Mouse (Mus musculus) heart, postnatal 0 days (tissue): ENCODE results near the gene Tiparp. TPM values are rescaled to one million over a fixed set of nuclear protein-coding genes. Genes with fewer than 3 reads are reported as not detected.

Source experiments
- ATAC-seq: fragments of 200-750 bp; cut with Nextera tagmentation; 2 replicates; pipeline ENCODE4 v1.8.0; 2017; ENCODE audit warnings: low read depth, moderate number of reproducible peaks, moderate library complexity; ENCODE audit not compliant: insufficient read depth
- DNase-seq: peaks from one replicate; pipeline ENCODE4 v3.0.0-alpha.2; 2016; ENCODE audit warnings: low spot score
- H3K27ac ChIP-seq: fragments of 300-500 bp; sonication (generic); 2 replicates; pipeline ENCODE4 v1.5.1; 2014; ENCODE audit warnings: low read depth, mild to moderate bottlenecking
- H3K27me3 ChIP-seq: fragments of 300-500 bp; sonication (generic); 2 replicates; pipeline ENCODE4 v1.6.1; 2014; ENCODE audit warnings: low read length, mixed read lengths; ENCODE audit not compliant: control insufficient read depth, insufficient read depth
- H3K36me3 ChIP-seq: fragments of 300-500 bp; sonication (generic); replicated peaks from 2 replicates; pipeline ENCODE4 v1.6.1; 2014; ENCODE audit warnings: low read length, mixed read lengths; ENCODE audit not compliant: control insufficient read depth, insufficient read depth
- H3K4me1 ChIP-seq: fragments of 300-500 bp; sonication (generic); 2 replicates; pipeline ENCODE4 v1.6.1; 2014; ENCODE audit warnings: antibody characterized with exemption; ENCODE audit not compliant: control insufficient read depth, insufficient read depth
- H3K4me2 ChIP-seq: fragments of 300-500 bp; sonication (generic); 2 replicates; pipeline ENCODE4 v1.6.1; 2014; ENCODE audit warnings: low read depth, mild to moderate bottlenecking, low read length, moderate library complexity
- H3K4me3 ChIP-seq: fragments of 300-500 bp; sonication (generic); 2 replicates; pipeline ENCODE4 v1.5.1; 2014; ENCODE audit warnings: low read depth, low read length
- H3K9ac ChIP-seq: fragments of 300-500 bp; sonication (generic); replicated peaks from 2 replicates; pipeline ENCODE4 v1.6.1; 2014; ENCODE audit warnings: low read depth, low read length, mixed read lengths
- H3K9me3 ChIP-seq: fragments of 300-500 bp; sonication (generic); replicated peaks from 2 replicates; pipeline ENCODE4 v1.6.1; 2016; ENCODE audit warnings: low read length; ENCODE audit not compliant: control insufficient read depth
- CTCF ChIP-seq: IDR thresholded peaks from 2 replicates; pipeline ENCODE4 v1.5.1; 2016; ENCODE audit warnings: antibody characterized with exemption, control low read depth, low read depth
- EP300 ChIP-seq: IDR thresholded peaks from 2 replicates; pipeline ENCODE4 v1.6.1; 2016; ENCODE audit warnings: antibody characterized with exemption, low read depth
- WGBS: fragments of 180-500 bp; shearing (Covaris S2); extraction: QIAGEN DNeasy Blood & Tissue Kit; methylation state at CpG from one replicate; pipeline ENCODE4 v1.1.7; 2014; 5-methylcytosine and 5-hydroxymethylcytosine counted together
- polyA plus RNA-seq: library from polyadenylated mRNA; unstranded; fragments of >200 nt; fragmentation: Nextera tagmentation; extraction: Ambion mirVana; gene quantifications from 2 replicates; pipeline ENCODE4 v1.2.1, GENCODE M21; 2015
- total RNA-seq: library from RNA; depleted of rRNA; stranded (reverse); fragments of >200 nt; gene quantifications from 2 replicates; pipeline ENCODE4 v1.2.3, GENCODE M21; 2014; ENCODE audit warnings: low replicate concordance

Tiparp gene
- total and polyA plus RNA-seq, 2 experiments from 2014 or later, result 14.2 to 21.8 TPM

DNA sequence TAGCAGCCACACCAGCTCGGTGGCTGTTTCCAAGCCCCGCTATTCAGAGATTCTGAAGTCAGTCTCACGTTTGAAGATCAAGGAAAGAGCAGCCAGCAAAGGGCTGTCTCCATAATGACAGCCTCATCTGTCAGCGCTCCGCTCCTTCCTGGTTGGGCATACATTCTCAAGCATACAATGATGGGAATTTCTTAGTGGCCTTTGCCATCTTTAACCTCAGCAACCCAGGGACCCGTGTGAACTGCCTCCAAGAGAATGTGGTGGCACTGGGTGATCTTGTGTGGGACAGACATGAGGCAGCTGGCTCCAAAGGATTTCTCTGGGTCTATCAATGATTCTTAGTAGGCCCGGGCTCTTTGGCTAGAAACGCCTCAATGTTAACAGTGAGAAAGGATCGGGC, 34.0 kb downstream of the Tiparp start:
- Histone ChIP-seq H3K27ac (no peak overlapping the region), H3K9ac (no peak overlapping the region), H3K36me3 (no peaks in the 10 kb centered on the region), H3K27me3 (no peaks in the 10 kb centered on the region), H3K9me3 (no peaks in the 10 kb centered on the region), H3K4me1 (no peaks in the 10 kb centered on the region), H3K4me2 (no peak overlapping the region), H3K4me3 (no peak overlapping the region)
- DNase-seq, result no peak
- no peak for ATAC-seq
- 70% methylated on average over 9 of the region's 9 CpGs for WGBS
- TF ChIP-seq EP300, result no peak
- no peak for TF ChIP-seq CTCF

DNA sequence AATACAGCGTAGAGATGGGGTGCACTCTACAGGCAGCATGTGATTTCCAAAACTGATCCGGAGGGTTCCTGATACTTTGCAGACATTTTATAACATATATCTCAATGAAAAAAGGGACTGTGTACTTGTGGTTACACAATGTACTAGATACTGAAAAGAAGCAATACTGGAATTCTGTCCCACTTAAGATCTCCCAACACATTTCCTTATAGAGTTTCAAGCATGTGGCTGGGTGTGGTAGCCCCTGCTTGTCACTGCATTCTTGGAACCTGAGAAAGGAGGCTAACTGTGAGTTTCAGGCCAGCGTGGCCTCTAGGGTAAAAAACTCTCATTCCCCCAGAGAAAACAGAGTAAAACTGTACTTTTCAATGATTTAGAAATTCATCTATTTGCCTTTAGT, 34.5 kb downstream of the Tiparp start:
- Histone ChIP-seq H3K4me3 (no peak overlapping the region), H3K27me3 (no peaks in the 10 kb centered on the region), H3K4me1 (no peaks in the 10 kb centered on the region), H3K9ac (no peak overlapping the region), H3K9me3 (no peaks in the 10 kb centered on the region), H3K36me3 (no peaks in the 10 kb centered on the region), H3K27ac (no peak overlapping the region), H3K4me2 (no peak overlapping the region)
- 83% methylated on average over 3 of the region's 3 CpGs for WGBS
- no peak for ATAC-seq
- TF ChIP-seq CTCF, result no peak
- TF ChIP-seq EP300, result no peak
- DNase-seq, result no peak

DNA sequence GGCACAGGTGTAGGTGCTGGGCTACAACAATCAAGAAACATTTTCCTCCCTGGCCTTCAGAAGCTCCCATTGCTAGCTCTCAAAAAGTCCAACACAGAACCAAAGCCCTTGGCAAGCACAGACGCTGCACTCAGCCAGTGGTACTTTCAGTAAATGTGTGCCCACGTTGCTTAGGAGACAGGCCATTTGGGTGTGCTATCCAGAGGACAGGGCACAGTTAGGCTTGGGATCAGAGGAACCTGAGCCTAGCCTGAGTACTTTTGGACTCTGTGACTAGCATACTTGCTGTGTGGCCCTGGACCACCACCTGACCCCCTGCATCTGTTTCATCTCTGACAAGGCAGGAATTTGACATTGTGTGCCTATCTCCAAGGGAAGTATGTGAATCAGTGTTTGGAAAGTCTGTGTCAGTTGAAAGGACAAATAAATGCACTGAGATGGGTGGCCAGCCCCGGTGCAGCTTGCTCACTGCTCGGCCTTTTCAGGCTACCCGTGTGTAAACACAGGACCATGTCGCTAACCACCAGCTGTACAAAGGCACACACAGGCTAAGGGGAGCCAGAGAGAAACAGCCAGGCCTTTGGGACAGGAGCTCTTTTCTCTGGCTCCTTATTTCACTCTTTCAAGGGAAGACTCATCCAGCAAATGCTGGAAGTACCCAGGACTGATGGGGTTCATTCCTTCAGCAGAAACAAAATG, 35.9 kb downstream of the Tiparp start:
- ATAC-seq, result no peak

DNA sequence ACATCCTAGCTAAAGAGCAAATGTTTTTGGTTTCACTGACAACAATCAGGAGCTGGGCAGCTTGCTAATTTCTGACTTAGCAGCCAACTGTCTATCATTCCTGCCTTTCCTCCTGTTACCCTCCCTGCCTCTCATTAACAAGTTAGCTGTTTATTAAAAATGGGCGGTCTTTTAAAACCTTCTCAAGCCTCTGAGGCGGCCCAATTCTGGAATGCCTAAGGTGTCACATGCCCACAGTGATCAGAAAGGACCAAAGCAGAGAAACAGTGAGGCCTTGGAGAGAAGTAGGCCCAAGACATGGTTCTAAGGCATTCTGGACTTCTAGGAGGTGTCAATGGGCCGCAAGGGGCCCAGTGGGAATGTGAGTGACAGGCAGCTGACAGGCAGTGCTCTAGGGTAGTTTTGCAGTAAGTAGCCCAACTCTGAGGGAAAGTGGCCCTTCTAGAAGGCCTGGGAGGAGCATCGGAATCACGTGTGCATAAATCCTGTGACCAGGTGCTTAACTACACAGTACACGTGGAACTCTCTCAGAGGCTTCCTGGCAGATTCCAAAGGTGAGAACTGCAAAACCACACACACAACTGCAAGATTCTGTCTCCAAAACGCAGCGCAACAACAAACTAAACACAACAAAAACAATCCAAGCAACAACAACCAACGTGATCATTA, 37.6 kb downstream of the Tiparp start:
- no peak for TF ChIP-seq CTCF
- TF ChIP-seq EP300, result no peak
- DNase-seq (no peak), ATAC-seq (no peak)
- no peak overlapping the region for H3K9ac ChIP-seq
- no peak overlapping the region for H3K4me2 ChIP-seq
- no peaks in the 10 kb centered on the region for H3K9me3 ChIP-seq
- no peak overlapping the region for H3K27ac ChIP-seq
- H3K27me3 ChIP-seq, result no peaks in the 10 kb centered on the region
- peaks cover 4% of the 10 kb centered on the region; the same call in 1 of the 2 replicates for H3K4me1 ChIP-seq
- WGBS, result 66% methylated on average over 9 of the region's 9 CpGs
- H3K36me3 ChIP-seq, result no peaks in the 10 kb centered on the region
- no peak overlapping the region for H3K4me3 ChIP-seq

More for the DNA sequence above, 35.9 kb downstream of the Tiparp start:
- no peak for DNase-seq
- Histone ChIP-seq H3K4me1 (no peaks in the 10 kb centered on the region), H3K9me3 (no peaks in the 10 kb centered on the region), H3K9ac (no peak overlapping the region), H3K4me3 (no peak overlapping the region), H3K36me3 (no peaks in the 10 kb centered on the region), H3K27ac (no peak overlapping the region), H3K27me3 (no peaks in the 10 kb centered on the region), H3K4me2 (no peak overlapping the region)
- 28% methylated on average over 6 of the region's 6 CpGs for WGBS
- TF ChIP-seq CTCF, result no peak
- no peak for TF ChIP-seq EP300

DNA sequence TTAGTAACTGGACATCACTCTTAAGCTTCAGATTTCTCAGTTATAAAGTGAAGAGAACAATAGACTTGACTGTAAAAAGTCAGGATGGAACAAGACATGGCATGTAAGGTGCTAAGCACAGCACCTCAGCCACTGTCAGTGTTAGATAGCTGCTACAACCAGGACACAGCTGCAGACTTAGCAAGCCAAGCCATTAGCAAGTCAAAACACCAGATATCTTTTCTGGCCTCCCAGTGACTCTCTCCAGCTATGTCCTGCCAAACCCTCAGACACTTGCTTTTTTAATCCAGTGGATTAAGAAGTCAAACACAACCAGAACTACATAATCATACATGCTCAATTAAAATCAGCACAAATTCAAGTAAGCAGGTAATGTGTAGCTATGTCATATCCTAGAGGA, 41.7 kb downstream of the Tiparp start:
- ATAC-seq (no peak), DNase-seq (no peak)
- H3K27ac ChIP-seq, result no peak overlapping the region
- no peak overlapping the region for H3K4me2 ChIP-seq
- TF ChIP-seq CTCF (no peak), EP300 (no peak)
- no peak overlapping the region for H3K9ac ChIP-seq
- H3K9me3 ChIP-seq, result no peaks in the 10 kb centered on the region
- no peaks in the 10 kb centered on the region for H3K36me3 ChIP-seq
- H3K27me3 ChIP-seq, result no peaks in the 10 kb centered on the region
- no peak overlapping the region for H3K4me3 ChIP-seq
- peaks cover 11% of the 10 kb centered on the region; the same call in 1 of the 2 replicates for H3K4me1 ChIP-seq
